Mouse (Mus musculus): ENCODE data around the gene Slc7a7.

DNA sequence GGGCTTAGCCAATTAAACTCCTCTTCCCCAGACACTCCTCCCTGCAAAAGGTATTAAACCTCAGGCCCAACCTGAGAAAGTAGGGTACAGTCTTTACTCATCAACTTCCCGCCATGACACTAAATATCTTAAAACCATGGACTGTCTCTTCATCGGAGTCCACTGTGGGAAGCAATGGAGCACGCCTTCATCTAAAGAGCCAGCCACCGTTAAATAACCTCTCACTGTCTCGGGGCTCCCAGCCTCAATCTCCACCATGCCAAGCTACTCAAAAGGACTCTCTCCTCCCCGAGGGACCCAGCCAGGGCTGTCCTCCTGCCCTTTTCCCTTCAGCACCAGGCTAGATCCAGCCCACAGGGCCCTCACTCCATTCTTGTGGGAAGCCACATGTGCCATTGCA lies 47.0 kb downstream of the Slc7a7 start:
- no peak for TF ChIP-seq CTCF (IDR thresholded peaks at IDR 0.05; ENCODE audit: control insufficient read depth, insufficient read depth, insufficient replicate concordance, low read depth, low read length)
- TF ChIP-seq POLR2A (IDR thresholded peaks at IDR 0.05; ENCODE audit: control insufficient read depth, low read depth, low read length), result no peak

All from testis, adult 2 months (tissue).